Mouse (Mus musculus) myocyte (in vitro differentiated cells): ENCODE data around the gene Ncoa5.

Experiments used
- CEBPB ChIP-seq: IDR thresholded peaks from 2 replicates; pipeline ENCODE4 v1.6.1; 2011; ENCODE audit warnings: mild to moderate bottlenecking, moderate library complexity; ENCODE audit not compliant: poor library complexity, insufficient read depth, severe bottlenecking
- E2F4 ChIP-seq: IDR thresholded peaks from one replicate; pipeline ENCODE4 v1.6.1; 2011; ENCODE audit warnings: mild to moderate bottlenecking, control low read depth, moderate library complexity; ENCODE audit not compliant: insufficient read depth
- MAX ChIP-seq: IDR thresholded peaks from one replicate; pipeline ENCODE4 v1.6.1; 2011; ENCODE audit warnings: low read depth, mild to moderate bottlenecking, control low read depth
- MYOD1 ChIP-seq, 3 experiments: IDR thresholded peaks; one replicate each; pipeline ENCODE4 v1.6.1; 2011; ENCODE audit warnings: control low read depth in 2 of 3, low read depth in 2 of 3, mild to moderate bottlenecking in 2 of 3, moderate library complexity in 1 of 3; ENCODE audit not compliant: insufficient read length in 2 of 3, control insufficient read depth in 1 of 3
- MYOG ChIP-seq, 3 experiments: IDR thresholded peaks; one replicate each; pipeline ENCODE4 v1.6.1; 2011; ENCODE audit warnings: control low read depth in 2 of 3, low read depth in 2 of 3, mild to moderate bottlenecking in 2 of 3; ENCODE audit not compliant: insufficient read length in 2 of 3, control insufficient read depth in 1 of 3, insufficient read depth in 1 of 3
- POLR2A ChIP-seq: IDR thresholded peaks from one replicate; pipeline ENCODE4 v1.6.1; 2011; ENCODE audit warnings: low read depth, mild to moderate bottlenecking, control low read depth, moderate library complexity; ENCODE audit not compliant: insufficient read length
- POLR2AphosphoS2 ChIP-seq: IDR thresholded peaks from one replicate; pipeline ENCODE4 v1.6.1; 2011; ENCODE audit warnings: low read depth, control low read depth; ENCODE audit not compliant: insufficient read length
- REST ChIP-seq: IDR thresholded peaks from one replicate; pipeline ENCODE4 v1.6.1; 2011; ENCODE audit warnings: mild to moderate bottlenecking, control low read depth, moderate library complexity; ENCODE audit not compliant: insufficient read depth, insufficient read length
- SRF ChIP-seq: IDR thresholded peaks from one replicate; pipeline ENCODE4 v1.6.1; 2011; ENCODE audit warnings: low read depth; ENCODE audit not compliant: control insufficient read depth, insufficient read length
- TCF12 ChIP-seq: IDR thresholded peaks from one replicate; pipeline ENCODE4 v1.6.1; 2011; ENCODE audit warnings: mild to moderate bottlenecking, control low read depth; ENCODE audit not compliant: poor library complexity, insufficient read depth, severe bottlenecking
- TCF3 ChIP-seq: IDR thresholded peaks from one replicate; pipeline ENCODE4 v1.6.1; 2011; ENCODE audit warnings: low read depth, control low read depth; ENCODE audit not compliant: insufficient read length
- USF1 ChIP-seq: IDR thresholded peaks from one replicate; pipeline ENCODE4 v1.6.1; 2011; ENCODE audit warnings: low read depth, mild to moderate bottlenecking, control low read depth, moderate library complexity

DNA sequence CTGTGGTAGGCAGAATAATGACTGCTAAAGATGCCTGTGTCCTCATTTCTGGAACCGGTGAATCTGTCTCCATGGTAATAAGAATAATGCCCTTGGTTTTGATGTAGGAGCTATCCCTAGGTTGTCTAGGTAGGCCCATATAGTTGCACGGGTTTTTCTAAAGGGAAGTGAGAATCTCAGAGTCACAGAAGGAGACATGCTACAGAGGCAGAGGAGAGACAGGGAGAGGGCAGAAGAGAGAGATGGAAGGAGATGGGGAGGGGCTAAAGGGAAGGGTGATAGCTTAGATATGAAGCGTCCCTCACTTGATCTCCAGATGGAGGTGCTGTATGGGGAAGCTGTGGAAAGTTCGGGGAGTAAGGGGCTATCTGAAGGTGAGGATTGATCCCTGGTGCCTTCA lies 2.7 kb upstream of the Ncoa5 start:
- TF ChIP-seq CEBPB, result no peak
- no peak for TF ChIP-seq POLR2A
- no peak for TF ChIP-seq MYOG (IDR thresholded peaks at IDR 0.05; ENCODE audit: control insufficient read depth in 1 of 3, insufficient read depth in 1 of 3, insufficient read length in 2 of 3, low read depth in 2 of 3)
- TF ChIP-seq E2F4, result no peak
- no peak for TF ChIP-seq USF1
- no peak for TF ChIP-seq POLR2AphosphoS2
- TF ChIP-seq MAX, result no peak
- TF ChIP-seq TCF3, result no peak
- no peak for TF ChIP-seq TCF12
- no peak for TF ChIP-seq MYOD1 (IDR thresholded peaks at IDR 0.05; ENCODE audit: control insufficient read depth in 1 of 3, insufficient read length in 2 of 3, low read depth in 2 of 3)
- TF ChIP-seq REST, result no peak
- TF ChIP-seq SRF, result no peak
